Mouse (Mus musculus) spleen, postnatal 36 days (tissue): Measurements from ENCODE around the gene Rapgef4.

ENCODE experiments used
- DNase-seq, 2 experiments: peaks; one replicate each; pipeline ENCODE4 v3.0.0; 2022; ENCODE audit warnings: low spot score in 2 of 2, mixed read lengths in 1 of 2

Rapgef4 gene

DNA sequence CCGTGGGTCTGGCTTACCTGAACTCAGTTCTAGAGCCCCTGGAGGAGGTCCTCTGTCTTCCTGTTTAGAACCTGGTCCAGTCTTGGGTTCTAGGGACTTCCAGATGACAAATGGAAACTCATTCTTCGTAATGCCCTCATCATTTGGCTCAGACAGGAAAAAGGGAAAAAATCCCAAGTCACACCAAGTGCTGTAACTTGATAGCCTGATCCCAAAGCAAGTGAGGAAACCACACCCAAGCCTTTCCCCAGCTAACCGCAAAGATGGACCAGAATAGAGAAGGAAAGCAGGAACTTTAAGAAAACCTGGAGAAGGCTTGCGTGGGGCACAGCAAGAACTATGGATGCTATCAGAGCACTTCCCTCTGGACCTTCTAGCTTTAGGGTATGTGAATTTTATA lies 167.6 kb downstream of the Rapgef4 start:
- no peak for DNase-seq

DNA sequence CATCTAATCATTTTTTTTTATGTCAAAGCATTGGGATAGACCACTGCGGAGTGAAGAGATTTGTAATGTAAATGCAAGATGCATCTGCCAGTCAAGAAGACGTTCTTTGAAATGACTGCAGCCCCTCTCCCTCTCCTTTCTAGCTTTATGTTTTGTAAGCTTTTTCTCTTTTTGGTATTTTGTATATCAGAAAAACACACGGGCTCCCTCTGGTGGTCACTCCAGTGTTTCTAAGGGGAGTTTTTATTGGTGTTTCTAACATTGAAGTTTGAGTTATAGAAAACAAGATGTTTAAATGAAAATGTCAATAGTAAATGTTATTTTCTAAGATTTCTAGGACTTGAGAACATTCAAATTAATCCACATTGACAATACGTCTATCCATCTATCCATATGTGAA lies 168.0 kb downstream of the Rapgef4 start:
- DNase-seq: peak; percentile 34 to 61

GRCm38 (mm10) chr2:72151792-72152554 lies 170.9 kb downstream of the Rapgef4 start:
- DNase-seq: no peak

GRCm38 (mm10) chr2:72152746-72153145 lies 171.7 kb downstream of the Rapgef4 start:
- DNase-seq: no peak

- DNase-seq: no peak
These were observed 172.8 kb downstream of the Rapgef4 start for GRCm38 (mm10) chr2:72153851-72154250.

DNA sequence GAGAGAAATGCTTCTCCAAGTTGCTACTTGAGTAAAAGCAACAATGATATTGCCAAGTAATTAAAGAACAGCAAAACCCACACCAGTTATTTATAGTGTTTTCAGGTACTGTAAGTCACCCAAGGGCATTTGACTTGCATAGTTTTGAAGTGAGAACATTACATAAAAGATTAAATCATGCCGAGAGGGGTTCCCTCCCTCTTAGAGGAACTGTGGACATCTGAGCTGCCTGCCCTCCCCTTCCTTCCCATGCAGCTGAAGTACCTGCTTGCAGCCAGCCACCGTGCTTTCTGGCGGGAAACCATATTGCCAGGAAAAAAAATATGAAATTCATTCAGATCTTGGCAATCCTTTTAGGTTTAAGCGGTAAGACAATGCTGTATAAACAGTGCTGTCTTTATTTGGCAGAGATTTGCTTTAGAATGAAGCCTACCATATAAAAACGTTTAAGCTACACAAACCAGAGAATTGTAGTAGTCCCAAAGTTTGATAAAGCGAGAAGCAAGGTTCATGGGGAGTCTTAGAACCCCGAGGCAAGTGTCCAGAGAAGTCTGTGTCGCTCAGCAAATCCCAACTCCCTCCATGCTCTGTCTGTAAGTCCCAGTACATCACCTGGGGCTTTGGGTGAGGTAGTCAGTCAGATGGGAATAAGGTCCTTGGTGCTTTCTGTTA lies 174.2 kb downstream of the Rapgef4 start:
- DNase-seq: no peak

DNA sequence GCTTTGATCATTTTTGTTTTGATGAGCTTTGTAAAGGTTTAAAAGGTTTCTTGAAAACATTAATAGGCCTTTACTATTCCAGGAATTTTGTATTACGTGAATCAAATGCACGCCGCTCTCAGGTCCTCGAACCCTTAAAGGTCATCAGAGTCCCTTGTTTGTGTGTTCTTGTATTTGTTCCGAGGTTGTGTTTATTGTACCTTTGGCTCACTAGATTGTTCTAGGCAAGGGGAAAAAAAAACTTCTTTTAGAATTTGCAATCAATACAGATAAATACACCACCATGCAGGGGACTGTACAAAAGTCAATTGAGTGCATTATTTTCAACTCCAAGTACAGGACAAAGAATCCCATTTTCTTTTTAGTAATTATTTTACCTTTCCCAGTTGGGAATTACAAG lies 175.4 kb downstream of the Rapgef4 start:
- no peak for DNase-seq

- DNase-seq: no peak
These were observed 176.5 kb downstream of the Rapgef4 start for GRCm38 (mm10) chr2:72157561-72157960.

DNA sequence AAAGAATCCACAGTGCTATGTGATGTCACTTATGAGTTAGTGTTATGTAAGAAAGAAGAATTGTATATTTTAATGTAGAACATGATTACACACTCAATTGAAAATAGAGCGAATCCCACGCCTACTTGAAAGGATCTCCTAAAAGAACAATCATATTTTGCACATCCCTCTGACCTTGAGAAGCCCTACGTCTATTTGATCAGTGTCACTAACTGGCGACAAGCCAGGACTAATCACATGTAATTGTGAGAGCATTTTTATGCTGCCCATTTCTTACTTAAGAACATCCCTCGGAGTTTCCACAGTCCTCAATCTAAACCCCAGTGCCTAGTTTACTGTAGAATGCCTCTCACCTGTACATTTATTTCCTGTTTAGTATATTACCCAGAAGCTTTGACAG lies 177.0 kb downstream of the Rapgef4 start:
- no peak for DNase-seq

DNA sequence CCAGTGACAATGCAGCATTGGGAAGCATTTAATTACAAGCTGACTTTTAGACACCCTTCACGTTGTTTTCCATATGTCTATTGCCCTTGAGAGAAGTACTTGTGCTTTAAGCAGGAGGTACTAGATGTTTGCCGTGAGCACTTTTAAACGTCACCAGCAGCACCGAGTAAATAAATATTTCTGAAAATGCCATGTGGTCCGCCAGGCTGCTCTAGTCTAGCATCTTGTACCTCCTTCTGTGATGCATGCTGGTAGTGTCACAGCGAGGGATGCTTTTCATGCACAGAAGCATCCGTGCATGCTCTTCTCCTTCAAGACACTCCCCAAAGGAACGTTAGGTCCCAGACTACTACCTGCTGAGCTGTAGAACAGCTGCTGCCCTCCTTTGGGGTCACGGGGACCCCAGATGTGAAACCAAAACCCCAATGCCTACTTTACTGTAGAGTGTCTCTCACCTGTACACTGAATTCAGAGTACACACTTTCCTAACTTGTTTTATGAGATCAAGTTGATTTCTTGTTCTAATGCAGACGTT lies 177.7 kb downstream of the Rapgef4 start:
- no peak for DNase-seq

DNA sequence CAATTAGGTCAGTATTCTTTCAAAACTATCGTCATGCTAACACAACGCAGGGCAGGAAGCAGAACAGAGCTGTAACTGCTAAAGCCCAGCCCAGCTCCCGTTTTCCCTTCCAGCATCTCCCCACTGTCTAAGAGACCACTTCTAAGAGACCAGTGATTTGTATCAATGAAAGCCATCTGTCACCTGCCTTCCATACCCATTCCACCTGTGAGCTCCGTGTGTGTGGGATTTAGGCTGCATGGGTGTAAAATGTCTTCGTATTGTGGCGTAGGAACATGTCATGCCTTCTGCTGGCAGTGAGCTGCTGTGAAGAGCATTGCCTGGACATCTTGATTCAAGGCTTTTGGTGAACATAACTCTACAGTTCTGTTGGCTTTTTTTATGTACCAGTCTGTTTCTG lies 178.2 kb downstream of the Rapgef4 start:
- DNase-seq: no peak

- DNase-seq: no peak
These were observed 184.3 kb downstream of the Rapgef4 start for GRCm38 (mm10) chr2:72165136-72165854.

DNA sequence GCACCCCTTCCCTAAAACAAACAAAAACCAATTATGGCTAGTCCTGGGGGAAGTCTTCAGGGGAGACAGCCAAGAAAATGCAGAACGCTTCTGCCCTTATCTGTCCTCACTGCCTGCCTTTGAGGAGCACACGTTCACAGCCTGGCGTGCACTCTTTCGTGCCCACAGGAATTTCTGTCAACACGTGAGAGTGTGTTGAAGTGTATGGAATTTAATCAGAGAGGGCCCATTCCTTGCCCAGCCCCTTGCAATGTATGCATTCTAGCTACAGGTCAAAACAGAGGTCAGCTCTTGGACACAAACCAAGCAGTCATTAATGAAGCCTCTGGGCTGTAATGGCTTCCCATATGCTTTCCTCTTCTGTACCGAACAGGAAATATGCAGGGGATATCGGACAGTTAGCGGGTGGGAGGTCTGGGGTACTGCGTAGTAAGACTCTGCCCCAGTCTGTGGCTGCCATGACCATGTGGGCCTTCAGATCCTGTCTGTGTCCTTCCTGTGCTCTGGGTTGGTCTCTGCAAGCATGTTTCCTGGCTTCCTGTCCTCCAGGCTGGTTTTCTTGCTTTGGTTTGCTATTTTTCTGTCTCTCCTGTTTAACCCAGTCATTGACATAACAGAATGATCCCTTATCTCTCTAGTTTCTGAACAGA lies 188.5 kb downstream of the Rapgef4 start:
- DNase-seq: no peak

- peak; percentile 77 to 81 for DNase-seq
These were observed 189.5 kb downstream of the Rapgef4 start for GRCm38 (mm10) chr2:72170546-72170945.

DNA sequence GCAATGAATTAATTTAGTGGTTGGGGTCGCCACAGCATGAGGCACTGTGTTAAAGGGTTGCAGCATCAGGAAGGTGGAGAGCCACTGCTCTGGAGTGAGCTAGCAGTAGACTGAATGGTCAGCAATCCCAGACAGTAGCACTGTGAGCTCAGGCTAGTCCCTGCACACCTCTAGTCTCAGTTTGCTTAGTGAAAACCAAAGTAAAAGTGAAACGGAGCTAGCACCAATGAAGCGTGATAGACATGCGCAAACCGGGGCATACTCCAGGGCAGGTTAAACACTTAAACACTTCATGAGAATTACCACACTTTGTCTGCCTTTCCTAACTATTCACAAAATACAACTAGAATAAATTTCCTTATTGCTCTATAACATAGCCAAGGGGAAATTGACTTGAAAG lies 190.2 kb downstream of the Rapgef4 start:
- peak; percentile 26 to 37 for DNase-seq

DNA sequence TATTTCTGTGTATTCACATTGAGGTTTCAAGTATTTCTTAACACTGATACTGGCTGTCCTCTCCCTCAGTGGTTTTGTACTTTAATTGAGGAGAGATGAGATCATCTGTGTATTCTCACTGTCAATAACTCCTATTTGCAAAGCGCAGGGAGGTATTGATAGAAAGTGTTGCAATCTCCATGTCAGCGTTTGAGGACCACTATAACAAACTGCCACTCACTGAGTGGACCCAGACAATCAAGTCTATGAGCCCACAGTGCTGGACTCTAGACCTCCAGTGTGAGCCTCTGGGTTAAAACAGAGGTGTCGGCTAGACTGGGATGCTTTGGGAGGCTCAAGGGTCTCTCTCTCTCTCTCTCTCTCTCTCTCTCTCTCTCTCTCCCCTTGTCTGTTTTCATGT lies 192.0 kb downstream of the Rapgef4 start:
- DNase-seq: no peak

DNA sequence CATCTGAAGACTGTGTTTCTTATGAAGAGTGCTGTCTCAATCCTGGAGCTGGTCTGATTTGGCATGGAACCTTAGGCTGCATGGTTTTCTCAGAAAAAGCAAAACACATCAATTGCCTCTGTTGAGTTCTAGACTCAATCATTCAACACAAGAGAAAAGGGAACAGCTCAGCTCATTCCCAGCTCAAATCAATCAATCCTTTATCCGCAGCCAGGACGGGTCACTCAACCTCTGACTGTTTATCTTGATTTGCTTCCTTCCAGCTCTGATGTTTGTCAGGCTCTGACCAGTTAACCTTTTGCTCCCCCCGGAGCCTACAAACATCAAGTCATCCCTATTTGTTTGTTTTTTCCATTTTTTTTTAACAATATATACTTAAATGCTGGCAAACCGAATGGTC lies 192.8 kb downstream of the Rapgef4 start:
- DNase-seq: no peak

DNA sequence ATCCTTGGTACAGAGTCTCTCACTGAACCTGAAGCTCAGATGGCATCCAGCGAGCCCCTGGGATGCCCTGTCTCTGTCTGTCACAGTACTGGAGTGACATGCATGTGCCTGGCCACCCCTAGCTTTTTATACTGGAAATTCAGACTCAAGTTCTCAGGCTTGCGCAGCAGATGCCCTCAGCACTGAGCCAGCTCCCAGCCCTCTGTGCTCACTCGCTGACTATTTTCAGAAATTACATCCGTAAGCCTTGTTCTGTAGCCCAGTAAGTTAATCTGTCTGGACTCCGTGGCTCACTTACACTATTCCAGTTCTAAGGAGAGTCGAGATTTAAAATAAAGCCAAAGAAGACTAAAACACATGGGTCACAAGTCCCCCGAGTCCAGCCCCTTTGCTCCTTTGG lies 194.5 kb downstream of the Rapgef4 start:
- DNase-seq: no peak

DNA sequence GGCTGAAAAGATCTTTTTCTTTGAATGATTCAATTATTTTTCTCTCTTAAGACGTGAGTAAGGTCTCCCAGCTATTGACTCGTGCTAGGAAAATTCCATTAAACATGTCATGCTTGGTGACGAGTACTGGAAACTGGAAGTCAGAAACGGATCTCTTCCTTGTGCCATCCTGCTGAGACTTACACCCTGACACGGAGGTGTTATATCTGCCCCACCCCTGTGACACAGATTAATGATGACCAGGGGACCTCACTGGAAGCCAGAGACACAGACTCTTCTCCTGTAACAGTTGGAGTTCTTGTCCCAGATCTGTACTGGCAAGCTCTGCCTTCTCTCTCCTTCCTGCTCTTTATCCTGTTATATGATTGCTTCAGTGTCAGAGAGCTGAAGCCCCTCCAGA lies 194.9 kb downstream of the Rapgef4 start:
- no peak for DNase-seq

GRCm38 (mm10) chr2:72177214-72178023 lies 196.4 kb downstream of the Rapgef4 start:
- no peak for DNase-seq

- DNase-seq: no peak
These were observed 197.0 kb downstream of the Rapgef4 start for GRCm38 (mm10) chr2:72178025-72178424.
